Mouse (Mus musculus) megakaryocyte, embryonic 14.5 days (primary cell): Measurements from ENCODE around the gene Obsl1.

Source experiments
- FLI1 ChIP-seq: IDR thresholded peaks from 2 replicates; pipeline ENCODE4 v1.6.1; 2012; ENCODE audit warnings: low read length, inconsistent platforms, mixed read lengths
- GATA1 ChIP-seq: IDR thresholded peaks from 3 replicates; pipeline ENCODE4 v1.6.1; 2012; ENCODE audit warnings: mixed read lengths, low read length, inconsistent platforms, borderline replicate concordance

DNA sequence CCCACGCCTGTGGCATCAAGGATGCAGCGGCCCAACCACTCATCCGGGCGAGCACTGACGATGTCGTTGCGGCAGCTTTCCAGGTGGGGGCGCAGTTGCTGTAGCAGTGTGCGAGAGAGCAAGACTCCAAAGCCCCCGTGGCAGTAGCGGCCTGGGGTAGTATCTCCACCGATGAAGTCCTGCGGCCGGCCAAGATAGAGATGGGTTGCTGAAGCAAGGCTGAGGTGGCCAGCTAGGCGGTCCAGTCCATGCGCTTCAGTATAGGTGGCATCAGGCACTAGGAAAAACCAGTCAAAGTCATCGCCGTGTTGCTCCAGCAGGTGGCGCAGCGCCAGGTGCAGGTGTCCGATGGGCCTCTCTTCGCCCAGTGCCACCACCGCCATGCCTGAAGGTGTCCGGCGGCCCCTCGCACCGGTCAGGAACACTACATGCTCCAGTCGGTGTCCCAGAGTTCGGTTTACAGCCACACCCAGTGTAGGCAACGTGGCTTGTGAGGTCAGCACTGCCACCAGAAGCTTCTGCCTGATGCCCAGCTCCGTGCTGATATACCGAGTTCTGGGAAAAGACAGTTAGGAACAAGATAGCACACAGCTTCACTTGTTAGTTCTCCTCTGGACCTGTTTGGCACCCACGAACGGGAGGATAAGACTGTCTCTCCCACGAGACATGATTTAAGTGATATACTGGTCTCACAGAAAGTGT lies 28.8 kb downstream of the Obsl1 start:
- no peak for TF ChIP-seq GATA1
- no peak for TF ChIP-seq FLI1
